Mouse (Mus musculus): ENCODE results near the gene Arl4a. TPM values are rescaled to one million over a fixed set of nuclear protein-coding genes. Genes with fewer than 3 reads are reported as not detected.

The Arl4a gene
- polyA plus RNA-seq, 1 experiment from 2014 or later, result 74.3 TPM

DNA sequence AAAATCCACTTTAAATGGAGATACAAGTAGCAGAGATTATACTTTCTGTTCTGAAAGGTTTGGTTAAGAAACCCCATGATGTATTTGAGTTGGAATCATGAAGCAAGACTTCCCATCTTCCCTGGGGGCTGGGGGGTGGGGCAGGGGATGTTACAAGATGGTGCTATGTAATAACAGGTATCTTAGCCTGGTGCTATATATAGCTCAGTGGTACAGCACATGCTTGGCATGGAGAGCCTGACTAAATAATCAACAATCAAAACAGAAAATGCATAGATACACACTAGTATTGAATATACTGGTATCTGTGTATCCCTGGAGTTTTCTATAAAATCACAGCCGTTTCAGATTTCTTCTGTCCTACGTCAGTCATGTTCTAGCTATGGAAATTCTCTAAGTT lies 61.4 kb downstream of the Arl4a start:
- Histone ChIP-seq H3K27me3 (ENCODE audit: low read depth, poor library complexity, severe bottlenecking) (peaks cover 21% of the 10 kb centered on the region), H3K27ac (replicated peaks) (no peak overlapping the region; the same call in 1 of the 2 replicates), H3K4me3 (no peak overlapping the region), H3K9me3 (replicated peaks) (no peaks in the 10 kb centered on the region), H3K36me3 (no peaks in the 10 kb centered on the region), H3K4me1 (peaks cover 38% of the 10 kb centered on the region)
- no peak for DNase-seq (ENCODE audit: low spot score)
- WGBS, result 94% methylated on average over 2 of the region's 2 CpGs

DNA sequence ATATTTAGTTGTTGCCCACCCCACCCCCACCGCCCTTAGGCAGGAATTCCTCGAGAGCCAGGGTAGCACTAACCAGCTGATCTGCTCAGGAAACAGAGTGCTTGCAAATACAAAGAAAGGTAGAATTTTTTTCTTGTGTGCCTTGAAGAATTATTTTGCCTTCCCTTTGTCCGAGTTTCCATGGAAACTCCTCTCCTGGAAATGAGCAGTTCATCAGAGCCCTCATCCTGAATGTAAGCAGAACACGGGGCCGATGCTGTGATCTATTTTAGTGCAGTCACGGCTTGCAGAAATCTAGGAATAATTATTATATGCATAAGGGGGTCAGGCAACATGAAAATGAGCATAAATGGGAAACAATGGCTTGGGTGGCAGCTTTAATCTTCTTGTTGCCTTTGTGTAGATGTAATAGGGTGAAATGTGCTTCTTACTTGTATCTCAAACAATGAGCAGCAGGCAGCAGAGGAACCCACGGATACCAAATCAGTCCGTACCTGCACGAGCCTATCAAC lies 61.9 kb downstream of the Arl4a start:
- DNase-seq (ENCODE audit: low spot score), result no peak
- 27% methylated on average over 9 of the region's 9 CpGs for WGBS
- 0 out of 2 replicates have a peak overlapping the region, but pooled peaks have one; percentile 16 for H3K4me3 ChIP-seq
- H3K9me3 ChIP-seq (replicated peaks), result no peaks in the 10 kb centered on the region
- peaks cover 21% of the 10 kb centered on the region for H3K27me3 ChIP-seq (ENCODE audit: low read depth, poor library complexity, severe bottlenecking)
- H3K27ac ChIP-seq (replicated peaks), result peak overlapping the region; percentile 64
- H3K36me3 ChIP-seq, result no peaks in the 10 kb centered on the region
- peaks cover 38% of the 10 kb centered on the region for H3K4me1 ChIP-seq

- 34% methylated on average over 4 of the region's 4 CpGs for WGBS
- no peak for DNase-seq (ENCODE audit: low spot score)
- H3K4me1 ChIP-seq, result peaks cover 38% of the 10 kb centered on the region
- H3K36me3 ChIP-seq, result no peaks in the 10 kb centered on the region
- no peak overlapping the region for H3K4me3 ChIP-seq
- H3K27ac ChIP-seq (replicated peaks), result peak overlapping the region; percentile 73
- no peaks in the 10 kb centered on the region for H3K9me3 ChIP-seq (replicated peaks)
- H3K27me3 ChIP-seq (ENCODE audit: low read depth, poor library complexity, severe bottlenecking), result peaks cover 21% of the 10 kb centered on the region
These were observed 62.7 kb downstream of the Arl4a start for GRCm38 (mm10) chr12:39974977-39975583.

GRCm38 (mm10) chr12:39974273-39974672 lies 63.6 kb downstream of the Arl4a start:
- H3K27ac ChIP-seq (replicated peaks), result no peak overlapping the region
- WGBS, result 77% methylated on average over 1 of the region's 1 CpGs
- no peak for DNase-seq (ENCODE audit: low spot score)

DNA sequence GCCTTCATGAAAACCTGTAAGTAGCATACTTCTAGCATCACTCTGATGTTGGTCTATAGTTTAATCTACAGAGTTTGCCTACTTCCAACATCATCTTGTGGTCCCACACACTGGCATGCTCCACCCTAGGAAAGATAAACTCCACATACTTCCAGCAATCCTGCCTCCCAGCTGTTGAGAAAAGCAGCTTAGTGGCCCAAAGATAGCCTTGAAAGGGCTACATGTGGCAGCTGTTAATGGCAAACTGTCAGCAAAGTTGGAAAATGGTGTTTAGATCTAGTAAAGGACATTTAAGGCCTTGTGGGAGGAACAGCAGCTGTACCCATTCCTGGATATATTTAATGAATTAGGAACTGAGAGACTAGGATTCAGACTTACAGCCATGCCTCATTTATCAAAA lies 68.3 kb downstream of the Arl4a start:
- H3K36me3 ChIP-seq, result no peaks in the 10 kb centered on the region
- peaks cover 10% of the 10 kb centered on the region for H3K4me1 ChIP-seq
- no peak overlapping the region for H3K27ac ChIP-seq (replicated peaks)
- no peak overlapping the region for H3K4me3 ChIP-seq
- H3K9me3 ChIP-seq (replicated peaks), result no peaks in the 10 kb centered on the region
- no peak for DNase-seq (ENCODE audit: low spot score)
- H3K27me3 ChIP-seq (ENCODE audit: low read depth, poor library complexity, severe bottlenecking), result peaks cover 8% of the 10 kb centered on the region

More at GRCm38 (mm10) chr12:39974273-39974672, 63.6 kb downstream of the Arl4a start:
- Histone ChIP-seq H3K36me3 (no peaks in the 10 kb centered on the region), H3K4me1 (peaks cover 38% of the 10 kb centered on the region), H3K4me3 (no peak overlapping the region), H3K9me3 (replicated peaks) (no peaks in the 10 kb centered on the region), H3K27me3 (ENCODE audit: low read depth, poor library complexity, severe bottlenecking) (peaks cover 21% of the 10 kb centered on the region)

- no peak for DNase-seq (ENCODE audit: low spot score)
- H3K36me3 ChIP-seq, result no peaks in the 10 kb centered on the region
- no peak overlapping the region for H3K27ac ChIP-seq (replicated peaks)
- no peaks in the 10 kb centered on the region for H3K27me3 ChIP-seq (ENCODE audit: low read depth, poor library complexity, severe bottlenecking)
- no peak overlapping the region for H3K4me3 ChIP-seq
- no peaks in the 10 kb centered on the region for H3K9me3 ChIP-seq (replicated peaks)
- 96% methylated on average over 3 of the region's 3 CpGs for WGBS
- H3K4me1 ChIP-seq, result no peaks in the 10 kb centered on the region
These were observed 69.7 kb downstream of the Arl4a start for GRCm38 (mm10) chr12:39968109-39968508.

GRCm38 (mm10) chr12:39959166-39959565 lies 78.7 kb downstream of the Arl4a start:
- H3K36me3 ChIP-seq, result no peaks in the 10 kb centered on the region
- no peak for DNase-seq (ENCODE audit: low spot score)
- WGBS, result 87% methylated on average over 8 of the region's 8 CpGs
- H3K4me3 ChIP-seq, result no peak overlapping the region
- H3K27ac ChIP-seq (replicated peaks), result no peak overlapping the region
- H3K9me3 ChIP-seq (replicated peaks), result peaks cover 4% of the 10 kb centered on the region; the same call in 1 of the 2 replicates
- H3K4me1 ChIP-seq, result peaks cover 23% of the 10 kb centered on the region
- no peaks in the 10 kb centered on the region for H3K27me3 ChIP-seq (ENCODE audit: low read depth, poor library complexity, severe bottlenecking)

DNA sequence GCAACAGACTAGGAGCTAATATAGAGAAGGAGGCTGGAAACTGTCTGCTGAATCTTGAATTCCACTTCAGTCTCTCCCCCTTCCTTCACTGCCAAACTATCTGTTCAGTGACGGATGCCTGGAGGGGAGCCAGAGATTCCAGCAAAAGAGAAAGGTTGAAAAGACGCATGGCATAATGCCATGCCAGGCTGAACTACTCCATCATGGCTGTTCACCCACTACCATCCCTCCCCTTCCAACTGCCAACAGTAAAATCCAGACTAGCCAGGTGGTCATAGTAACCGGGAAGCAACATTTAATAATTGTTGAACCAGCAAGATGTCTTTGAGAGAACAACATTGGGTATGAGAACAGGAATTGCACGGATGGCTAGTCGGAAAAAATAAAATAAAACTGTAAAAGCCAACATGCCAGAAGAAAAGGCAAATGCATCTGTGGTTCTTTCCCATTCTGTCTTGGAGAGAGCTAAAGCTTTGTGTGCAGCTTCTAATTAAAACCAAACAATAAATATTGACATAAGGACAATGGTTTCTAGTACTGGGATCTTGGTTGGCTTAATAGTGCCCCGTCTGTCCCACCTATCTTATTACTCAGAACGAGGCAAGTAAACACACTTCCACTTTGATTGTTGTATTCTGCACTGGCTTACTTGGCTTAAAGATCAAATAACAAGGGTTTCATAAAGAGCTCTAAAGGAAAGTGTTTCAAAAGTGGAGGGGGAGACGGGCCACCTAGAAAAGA lies 79.7 kb downstream of the Arl4a start:
- H3K4me3 ChIP-seq, result no peak overlapping the region
- WGBS, result 65% methylated on average over 8 of the region's 8 CpGs
- H3K27me3 ChIP-seq (ENCODE audit: low read depth, poor library complexity, severe bottlenecking), result no peaks in the 10 kb centered on the region
- peaks cover 23% of the 10 kb centered on the region for H3K4me1 ChIP-seq
- peaks cover 4% of the 10 kb centered on the region; the same call in 1 of the 2 replicates for H3K9me3 ChIP-seq (replicated peaks)
- H3K27ac ChIP-seq (replicated peaks), result peak overlapping the region; percentile 74; the same call in 1 of the 2 replicates
- H3K36me3 ChIP-seq, result no peaks in the 10 kb centered on the region
- no peak for DNase-seq (ENCODE audit: low spot score)

- DNase-seq (ENCODE audit: low spot score), result peak; percentile 80
- Histone ChIP-seq H3K4me3 (peak overlapping the region; percentile 26; the same call in 1 of the 2 replicates), H3K9me3 (replicated peaks) (peaks cover 4% of the 10 kb centered on the region; the same call in 1 of the 2 replicates), H3K27me3 (ENCODE audit: low read depth, poor library complexity, severe bottlenecking) (no peaks in the 10 kb centered on the region), H3K4me1 (peaks cover 23% of the 10 kb centered on the region), H3K36me3 (no peaks in the 10 kb centered on the region), H3K27ac (replicated peaks) (peak overlapping the region; percentile 74)
- WGBS, result 36% methylated on average over 15 of the region's 15 CpGs
These were observed 81.4 kb downstream of the Arl4a start for GRCm38 (mm10) chr12:39956396-39956795.

Other genes starting within 250 kb of the Arl4a start
- 0.25 TPM in 1 of 2 replicates, not detected in the other for gene Scin, start 96.2 kb upstream of the Arl4a start, polyA plus RNA-seq (2016; fragmentation: Nextera tagmentation; extraction: Ambion mirVana)
- not detected in 2 replicates for gene Lsmem1, start 161.5 kb upstream of the Arl4a start, polyA plus RNA-seq (2016; fragmentation: Nextera tagmentation; extraction: Ambion mirVana)
- 133 and 140 TPM in 2 replicates for gene Ifrd1, start 210.5 kb upstream of the Arl4a start, polyA plus RNA-seq (2016; fragmentation: Nextera tagmentation; extraction: Ambion mirVana)

Data from midbrain, embryonic 10.5 days (tissue).